Mouse (Mus musculus): Measurements from ENCODE around the gene Bad. TPM values are rescaled to one million over a fixed set of nuclear protein-coding genes. Genes with fewer than 3 reads are reported as not detected.
"Not testable (repeated sequence)": the region's sequence is repeated elsewhere in the genome, so short reads cannot be mapped to it uniquely, and the experiment has no call there.

The Bad gene
- total RNA-seq, 2 experiments from 2014 or later = 20.3 to 45.2 TPM

DNA sequence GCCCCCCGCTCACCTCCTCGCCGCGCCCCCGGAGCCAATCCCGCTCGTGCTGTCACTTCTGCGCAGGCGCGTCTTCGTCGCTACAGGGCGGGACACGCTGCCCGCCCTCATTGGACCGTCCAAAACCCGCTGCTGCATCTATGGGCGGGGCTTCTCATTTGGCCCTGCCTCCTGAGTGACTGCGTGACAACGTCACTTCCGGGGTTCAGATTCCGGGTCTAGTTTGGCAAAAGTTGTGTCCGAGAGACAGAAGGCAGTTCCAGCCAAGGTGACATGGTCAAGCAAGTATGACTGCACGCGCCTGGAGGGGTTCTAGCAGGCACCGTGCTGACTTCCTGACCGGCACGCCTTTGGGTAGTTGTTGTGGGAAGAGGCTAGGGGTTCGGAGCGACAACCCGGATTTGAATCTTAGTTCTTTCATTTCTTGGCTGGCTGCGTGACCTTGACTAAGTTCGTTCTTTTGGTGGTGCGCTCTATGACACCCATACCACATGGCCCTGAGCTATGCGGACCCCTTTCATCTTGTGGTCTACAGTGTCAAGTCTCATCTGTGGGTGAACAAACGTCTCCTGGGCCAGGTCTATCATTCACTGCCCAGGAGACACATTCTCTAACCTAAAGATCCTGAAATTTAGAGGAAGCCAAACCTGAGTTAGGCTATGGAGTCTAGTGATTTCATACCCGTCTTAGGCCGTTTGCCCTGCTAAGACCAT, 38.9 kb downstream of the Bad start, which contains the start of gene Fkbp2:
TSS of gene Fkbp2 (minus strand) at position 121 of the 713 bp plus-strand sequence.
- ATAC-seq (ENCODE audit: poor library complexity, severe bottlenecking) = peak; percentile 64

- ATAC-seq (ENCODE audit: poor library complexity, severe bottlenecking) = no peak
Observed at GRCm38 (mm10) chr19:6981465-6981864, 39.8 kb downstream of the Bad start.

GRCm38 (mm10) chr19:6983621-6984020, 42.0 kb downstream of the Bad start:
- ATAC-seq (ENCODE audit: poor library complexity, severe bottlenecking) = no peak

DNA sequence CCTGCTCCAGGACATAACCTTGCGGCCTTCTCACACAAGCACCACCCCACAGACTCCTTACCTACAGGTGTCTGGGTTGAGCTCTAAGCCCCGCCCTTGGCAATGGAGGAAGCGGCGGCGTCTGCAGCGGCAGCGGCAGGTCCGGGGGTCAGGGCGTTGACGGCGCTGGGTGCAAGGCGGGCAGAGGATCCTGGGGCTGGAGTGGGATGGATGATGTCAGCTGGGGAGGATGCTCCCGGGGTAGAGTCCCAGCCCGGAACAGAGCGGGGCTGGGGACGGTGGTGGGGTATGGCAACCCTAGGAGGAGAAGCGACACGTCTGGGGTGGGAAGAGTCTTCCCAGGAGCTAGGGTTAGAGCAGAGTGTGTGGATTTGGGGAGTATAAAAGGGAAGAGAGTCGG, 43.6 kb downstream of the Bad start:
- ATAC-seq (ENCODE audit: poor library complexity, severe bottlenecking) = no peak

GRCm38 (mm10) chr19:6985951-6986708, 44.5 kb downstream of the Bad start:
- ATAC-seq (ENCODE audit: poor library complexity, severe bottlenecking) = no peak

DNA sequence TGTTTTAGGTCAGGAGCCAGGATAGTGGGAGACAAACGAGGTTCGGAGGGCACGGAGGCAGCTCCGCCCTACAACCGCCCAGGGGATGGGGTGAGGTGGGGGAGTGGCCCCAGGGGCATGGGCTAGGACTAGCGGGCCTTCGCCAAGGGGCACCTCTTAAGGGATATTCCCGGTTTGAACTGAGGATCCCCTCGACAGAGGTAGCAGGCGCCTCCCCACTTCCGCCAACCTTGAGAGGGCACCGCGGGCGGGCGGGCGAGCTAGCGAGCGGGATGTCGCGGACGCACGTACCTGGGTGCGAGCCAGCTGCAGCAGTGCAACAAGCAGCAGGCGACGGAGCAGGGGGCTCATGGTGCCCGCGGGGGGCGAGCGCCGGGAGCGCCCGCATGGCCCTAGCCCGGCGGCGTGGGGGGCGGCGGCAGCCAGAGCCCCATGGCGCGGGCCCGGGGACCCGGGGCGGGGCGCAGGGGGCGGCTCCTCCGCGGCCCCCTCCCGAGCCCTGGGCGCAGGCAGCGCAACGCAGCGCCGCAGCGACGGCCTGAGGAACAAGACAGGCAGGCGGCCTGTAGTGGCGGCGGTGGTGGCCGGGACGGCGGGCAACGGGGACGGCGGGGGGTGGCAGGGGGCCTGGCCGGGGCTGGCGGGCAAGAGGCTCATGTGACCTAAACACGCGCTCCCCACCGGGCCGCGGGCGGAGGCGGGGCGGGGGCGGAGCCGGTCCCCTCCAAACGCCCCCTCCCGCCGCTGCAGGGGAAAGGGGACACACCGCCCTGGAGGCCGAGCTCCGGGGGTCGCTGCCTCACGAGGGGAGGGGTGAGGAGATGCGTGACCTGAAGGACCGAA, 45.6 kb downstream of the Bad start, which contains the start of gene Vegfb:
TSS of gene Vegfb (minus strand) at position 591 of the 843 bp plus-strand sequence.
- ATAC-seq (ENCODE audit: poor library complexity, severe bottlenecking) = peak; percentile 55

DNA sequence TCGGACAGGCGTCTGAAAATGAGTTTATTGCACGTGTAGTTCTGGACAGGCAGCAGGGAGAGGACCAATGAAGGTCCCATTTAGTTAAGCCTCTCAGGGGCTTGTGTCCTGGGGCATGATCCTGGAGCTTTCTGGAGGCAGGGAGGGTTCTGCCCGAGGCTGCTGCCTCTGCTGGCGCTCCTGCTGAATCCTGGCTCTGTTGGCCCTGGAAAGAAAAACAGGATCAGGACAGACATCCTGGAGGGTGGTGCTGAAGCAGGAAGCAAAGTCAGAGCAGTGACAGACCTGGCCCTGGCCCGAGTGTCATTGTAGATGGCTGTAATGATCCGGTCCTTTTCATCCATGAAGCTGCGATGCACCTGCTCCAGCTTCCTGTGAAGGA, 46.2 kb downstream of the Bad start:
- no peak for ATAC-seq (ENCODE audit: poor library complexity, severe bottlenecking)

DNA sequence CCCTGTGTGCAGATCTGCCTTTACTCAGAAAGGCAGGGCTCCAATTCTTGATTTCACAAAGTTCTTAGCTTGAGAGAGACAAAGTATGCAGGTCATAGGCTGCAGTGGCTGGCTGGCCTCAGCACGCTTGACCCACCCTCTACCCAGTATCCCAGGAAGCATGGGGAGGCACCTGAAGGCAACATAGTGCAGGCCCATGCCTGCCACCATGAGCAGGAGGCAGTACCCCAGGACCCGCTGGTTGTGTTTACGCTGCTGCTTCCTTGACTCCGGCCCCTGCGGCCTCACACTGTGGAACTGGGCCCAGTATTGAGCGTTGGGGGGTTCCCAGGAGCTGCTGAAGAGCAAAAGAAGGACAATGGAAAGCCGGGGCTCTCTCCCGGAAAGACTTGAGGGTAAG, 47.6 kb downstream of the Bad start:
- no peak for ATAC-seq (ENCODE audit: poor library complexity, severe bottlenecking)

DNA sequence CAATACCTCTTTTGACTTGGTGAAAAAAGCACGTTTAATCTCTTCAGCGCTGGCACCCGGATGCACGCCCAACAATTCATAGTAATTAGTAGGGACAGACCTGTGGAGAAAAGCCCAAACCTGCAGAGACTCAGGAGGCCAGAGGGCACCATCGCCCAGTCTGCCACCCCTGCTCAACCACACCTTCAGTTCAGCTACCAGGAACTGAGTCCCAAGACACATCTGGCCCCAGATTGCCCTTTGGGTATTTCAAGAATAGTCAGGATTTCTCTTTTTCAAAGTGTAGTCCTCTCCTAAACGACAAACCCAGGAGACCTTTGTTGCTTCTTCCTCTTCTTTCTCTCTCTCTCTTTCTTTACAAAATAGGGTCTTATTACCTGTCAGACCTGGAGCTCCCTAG, 49.1 kb downstream of the Bad start:
- no peak for ATAC-seq (ENCODE audit: poor library complexity, severe bottlenecking)

DNA sequence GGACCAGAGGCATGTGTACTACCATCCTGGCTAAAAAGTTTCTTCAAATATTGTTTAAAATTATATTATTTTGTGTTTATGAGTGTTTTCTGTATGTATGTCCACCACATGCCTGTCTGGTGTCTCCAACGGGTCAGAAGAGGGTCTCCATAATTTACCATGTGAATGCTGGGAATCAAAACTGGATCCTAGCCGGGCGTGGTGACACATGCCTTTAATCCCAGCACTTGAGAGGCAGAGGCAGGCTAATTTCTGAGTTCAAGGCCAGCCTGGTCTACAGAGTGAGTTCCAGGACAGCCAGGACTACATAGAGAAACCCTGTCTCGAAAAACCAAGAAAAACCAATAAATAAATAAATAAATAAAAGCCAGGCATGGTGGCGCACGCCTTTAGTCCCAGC, 49.5 kb downstream of the Bad start:
- not testable (repeated sequence) for ATAC-seq (ENCODE audit: poor library complexity, severe bottlenecking)

DNA sequence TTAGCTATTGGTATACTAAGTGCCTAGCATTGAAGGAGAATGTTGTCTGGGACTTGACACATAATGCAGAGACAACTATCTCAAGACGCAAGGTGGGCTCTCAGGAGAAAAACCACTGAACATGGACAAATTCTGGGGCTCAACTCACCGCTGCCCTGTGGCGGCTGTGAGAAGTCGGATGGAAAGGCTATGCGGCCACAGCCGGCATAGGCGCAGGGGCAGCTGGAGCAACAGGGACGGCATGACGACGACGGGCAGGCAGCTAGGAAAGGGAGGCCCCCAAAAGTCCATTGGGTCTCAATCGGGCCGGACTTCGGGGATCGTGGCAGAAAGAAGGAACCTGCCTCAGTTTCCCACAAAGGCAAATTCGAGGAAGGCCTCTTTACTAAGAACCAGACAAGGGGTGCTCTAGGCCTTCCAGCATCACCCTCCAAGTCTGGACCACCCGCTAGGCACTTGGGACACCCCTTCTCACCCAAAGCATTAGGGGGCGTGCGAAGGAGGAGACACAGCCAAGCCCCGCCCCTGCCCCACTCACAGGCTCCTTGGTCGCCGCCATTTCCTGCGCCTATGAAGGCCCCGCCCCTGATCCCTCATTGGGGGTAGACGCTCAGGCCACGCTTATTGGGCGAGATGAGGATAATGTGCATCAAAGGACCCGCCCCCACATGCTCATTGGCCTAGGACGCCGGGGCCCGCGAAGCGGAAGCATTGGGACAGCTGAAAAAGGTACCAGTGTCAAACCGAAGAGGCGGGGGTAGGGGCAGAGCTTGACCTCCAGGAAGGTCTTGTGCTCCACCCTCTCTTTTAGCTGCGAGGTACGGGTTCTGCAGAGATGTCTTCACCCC, 50.6 kb downstream of the Bad start, which contains the start of gene Dnajc4:
TSS of gene Dnajc4 (minus strand) at position 562 of the 848 bp plus-strand sequence.
- peak; percentile 95 for ATAC-seq (ENCODE audit: poor library complexity, severe bottlenecking)

DNA sequence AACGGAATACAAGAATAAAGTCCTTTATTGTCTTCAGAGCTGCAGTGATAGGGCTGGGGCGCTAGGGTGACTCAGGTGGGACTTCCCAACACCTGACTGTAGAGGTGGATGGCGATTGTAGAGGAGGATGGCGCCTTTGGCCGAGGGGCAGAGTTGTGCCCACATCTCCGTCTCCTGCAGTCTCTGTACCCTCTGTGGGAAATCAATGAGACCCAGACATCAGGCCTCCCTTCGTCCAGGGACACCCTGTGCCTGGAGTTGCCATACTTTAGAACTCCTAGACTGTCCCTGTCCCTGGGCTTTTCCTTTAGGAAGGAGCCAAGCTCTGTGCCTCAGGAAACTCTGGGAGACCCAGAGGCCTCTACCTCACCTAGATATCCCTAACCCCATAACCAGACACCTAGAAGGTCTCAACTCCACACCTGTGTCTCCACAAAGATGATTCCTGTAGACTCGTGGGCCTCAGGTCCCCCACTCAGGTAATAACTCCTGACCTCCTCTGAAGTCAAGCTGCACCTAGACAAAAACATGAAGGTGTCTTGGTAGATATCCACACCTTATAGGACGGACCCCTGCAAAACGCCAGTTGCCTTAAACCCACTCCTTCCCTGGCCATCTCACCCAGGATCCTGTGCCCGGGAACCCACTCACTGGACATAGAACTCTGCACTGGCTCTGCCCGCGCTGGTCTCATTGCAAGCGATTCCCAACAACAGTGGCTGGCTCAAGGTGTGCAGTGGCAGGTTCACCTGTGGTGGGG, 51.5 kb downstream of the Bad start:
- no peak; the same call in 1 of the 2 replicates for ATAC-seq (ENCODE audit: poor library complexity, severe bottlenecking)

GRCm38 (mm10) chr19:6994002-6994401, 52.3 kb downstream of the Bad start:
- no peak for ATAC-seq (ENCODE audit: poor library complexity, severe bottlenecking)

- ATAC-seq (ENCODE audit: poor library complexity, severe bottlenecking) = no peak
Observed at GRCm38 (mm10) chr19:6994489-6994888, 52.8 kb downstream of the Bad start.

- no peak for ATAC-seq (ENCODE audit: poor library complexity, severe bottlenecking)
Observed at GRCm38 (mm10) chr19:6995255-6995991, 53.8 kb downstream of the Bad start.

DNA sequence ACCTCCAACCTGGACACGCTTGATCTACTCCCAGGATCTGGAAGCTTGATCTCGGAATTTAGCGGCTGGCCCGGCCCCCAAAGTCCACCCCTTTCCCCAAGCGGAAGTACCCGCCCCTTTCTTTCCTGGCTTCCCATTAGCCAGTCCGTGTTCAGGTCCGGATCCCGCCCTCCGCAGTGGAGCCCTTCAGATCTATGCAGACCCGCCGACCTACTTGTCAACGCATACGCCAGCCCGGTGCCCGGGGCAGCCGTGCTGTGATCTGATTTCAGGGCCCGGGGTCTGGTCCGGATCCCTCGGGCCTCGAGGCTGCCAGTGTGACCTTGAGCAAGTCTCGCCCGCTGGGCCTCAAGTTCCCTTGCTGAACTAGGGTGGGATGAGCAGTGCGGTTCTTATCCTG, 54.3 kb downstream of the Bad start, which contains the start of the genes Nudt22 and Trpt1:
TSS of gene Nudt22 (minus strand) at position 112 of the 400 bp plus-strand sequence.
TSS of gene Trpt1 (plus strand) at position 126 of the 400 bp plus-strand sequence.
- ATAC-seq (ENCODE audit: poor library complexity, severe bottlenecking) = peak; percentile 57

GRCm38 (mm10) chr19:6997721-6998290, 56.1 kb downstream of the Bad start:
- ATAC-seq (ENCODE audit: poor library complexity, severe bottlenecking) = no peak

- ATAC-seq (ENCODE audit: poor library complexity, severe bottlenecking) = no peak
Observed at GRCm38 (mm10) chr19:6999360-7000063, 57.9 kb downstream of the Bad start.

Data from megakaryocyte, adult 5-6 weeks (primary cell).